Mouse (Mus musculus) adrenal gland, postnatal 25 days (tissue): Measurements from ENCODE around the gene Nhlrc4. TPM values are rescaled to one million over a fixed set of nuclear protein-coding genes. Genes with fewer than 3 reads are reported as not detected.

ENCODE experiments used
- DNase-seq: peaks from one replicate; pipeline ENCODE4 v3.0.0; 2021; ENCODE audit warnings: mixed read lengths
- total RNA-seq: library from RNA; stranded (reverse); gene quantifications from 2 replicates; pipeline ENCODE4 v1.2.3, GENCODE M21; 2021

The Nhlrc4 gene
- total RNA-seq, 1 experiment from 2014 or later, result not detected

GRCm38 (mm10) chr17:25922120-25922519 is 22.6 kb downstream of the Nhlrc4 start:
- no peak for DNase-seq

GRCm38 (mm10) chr17:25919786-25920642 is 24.7 kb downstream of the Nhlrc4 start:
- peak; percentile 100 for DNase-seq

- peak; percentile 50 for DNase-seq
Observed at GRCm38 (mm10) chr17:25919144-25919785, 25.5 kb downstream of the Nhlrc4 start, which contains the start of gene Rab40c. TSS of gene Rab40c (minus strand) at chr17:25919727.

- DNase-seq, result no peak
Observed at GRCm38 (mm10) chr17:25918037-25918750, 26.6 kb downstream of the Nhlrc4 start.

GRCm38 (mm10) chr17:25916931-25917647 is 27.7 kb downstream of the Nhlrc4 start:
- DNase-seq, result peak; percentile 74

- DNase-seq, result no peak
Observed at GRCm38 (mm10) chr17:25914295-25914694, 30.5 kb downstream of the Nhlrc4 start.

GRCm38 (mm10) chr17:25913877-25914275 is 30.9 kb downstream of the Nhlrc4 start:
- no peak for DNase-seq

- DNase-seq, result peak; percentile 62
Observed at GRCm38 (mm10) chr17:25913186-25913876, 31.4 kb downstream of the Nhlrc4 start.

GRCm38 (mm10) chr17:25911816-25912215 is 32.9 kb downstream of the Nhlrc4 start:
- DNase-seq, result peak; percentile 62

GRCm38 (mm10) chr17:25907640-25908039 is 37.1 kb downstream of the Nhlrc4 start:
- DNase-seq, result no peak

- DNase-seq, result no peak
Observed at GRCm38 (mm10) chr17:25903061-25903460, 41.7 kb downstream of the Nhlrc4 start.

GRCm38 (mm10) chr17:25900193-25900592 is 44.6 kb downstream of the Nhlrc4 start:
- DNase-seq, result no peak

GRCm38 (mm10) chr17:25895891-25896290 is 48.9 kb downstream of the Nhlrc4 start:
- DNase-seq, result no peak

- no peak for DNase-seq
Observed at GRCm38 (mm10) chr17:25895415-25895814, 49.3 kb downstream of the Nhlrc4 start.

GRCm38 (mm10) chr17:25893975-25894617 is 50.7 kb downstream of the Nhlrc4 start:
- DNase-seq, result peak; percentile 76

Other genes with a start within 250 kb of the Nhlrc4 start
- gene Gng13, start 227.8 kb downstream of the Nhlrc4 start, total RNA-seq, result not detected in 2 replicates
- gene Chtf18, start 217.5 kb downstream of the Nhlrc4 start, total RNA-seq, result 6.3 and 7.8 TPM in 2 replicates
- gene Rpusd1, start 217.3 kb downstream of the Nhlrc4 start, total RNA-seq, result 14.1 and 14.6 TPM in 2 replicates
- gene Mslnl, start 208.9 kb downstream of the Nhlrc4 start, total RNA-seq, result not detected in 2 replicates
- 2.2 and 3.7 TPM in 2 replicates for gene Msln, start 190.6 kb downstream of the Nhlrc4 start, total RNA-seq
- gene Narfl, start 171.2 kb downstream of the Nhlrc4 start, total RNA-seq, result 31.6 and 31.8 TPM in 2 replicates
- gene Haghl, start 159.3 kb downstream of the Nhlrc4 start, total RNA-seq, result 22.6 and 43.5 TPM in 2 replicates
- not detected in 2 replicates for gene Ccdc78, start 158.4 kb downstream of the Nhlrc4 start, total RNA-seq
- gene Fam173a, start 152.1 kb downstream of the Nhlrc4 start, total RNA-seq, result 84.7 and 102 TPM in 2 replicates
- gene AC134908.4, start 149.3 kb downstream of the Nhlrc4 start, total RNA-seq, result not detected in 2 replicates
- gene Metrn, start 147.8 kb downstream of the Nhlrc4 start, total RNA-seq, result 22.1 and 25.5 TPM in 2 replicates
- gene Fbxl16, start 135.9 kb downstream of the Nhlrc4 start, total RNA-seq, result 35.5 and 40.7 TPM in 2 replicates
- gene Wdr24, start 121.3 kb downstream of the Nhlrc4 start, total RNA-seq, result 24.9 and 25.4 TPM in 2 replicates
- gene Jmjd8, start 116.1 kb downstream of the Nhlrc4 start, total RNA-seq, result 92.9 and 104 TPM in 2 replicates
- 182 and 205 TPM in 2 replicates for gene Stub1, start 111.6 kb downstream of the Nhlrc4 start, total RNA-seq
- 15.4 and 20.2 TPM in 2 replicates for gene Rhbdl1, start 107.7 kb downstream of the Nhlrc4 start, total RNA-seq
- gene Gm20683, start 103.2 kb downstream of the Nhlrc4 start, total RNA-seq, result 12.8 and 26.6 TPM in 2 replicates
- gene Rhot2, start 100.1 kb downstream of the Nhlrc4 start, total RNA-seq, result 124 and 130 TPM in 2 replicates
- 26.7 and 28.0 TPM in 2 replicates for gene Wdr90, start 83.5 kb downstream of the Nhlrc4 start, total RNA-seq
- gene Mcrip2, start 76.2 kb downstream of the Nhlrc4 start, total RNA-seq, result 479 and 493 TPM in 2 replicates
- gene Mettl26, start 69.9 kb downstream of the Nhlrc4 start, total RNA-seq, result 116 and 144 TPM in 2 replicates
- 2.7 and 3.3 TPM in 2 replicates for gene Wfikkn1, start 64.1 kb downstream of the Nhlrc4 start, total RNA-seq
- 33.0 and 36.9 TPM in 2 replicates for gene Rab40c, start 25.2 kb downstream of the Nhlrc4 start, total RNA-seq
- gene Pigq, start within 50 bp of the Nhlrc4 start, total RNA-seq, result 110 and 113 TPM in 2 replicates
- not detected in 2 replicates for gene A930017K11Rik, start 7.6 kb upstream of the Nhlrc4 start, total RNA-seq
- 22.8 and 24.5 TPM in 2 replicates for gene Capn15, start 40.8 kb upstream of the Nhlrc4 start, total RNA-seq
- gene Rab11fip3, start 124.6 kb upstream of the Nhlrc4 start, total RNA-seq, result 22.7 and 25.2 TPM in 2 replicates
- 18.5 and 22.6 TPM in 2 replicates for gene Decr2, start 145.4 kb upstream of the Nhlrc4 start, total RNA-seq
- 2.0 and 4.5 TPM in 2 replicates for gene Nme4, start 150.6 kb upstream of the Nhlrc4 start, total RNA-seq
- gene Tmem8, start 168.3 kb upstream of the Nhlrc4 start, total RNA-seq, result 8.6 and 10.8 TPM in 2 replicates
- gene Mrpl28, start 178.5 kb upstream of the Nhlrc4 start, total RNA-seq, result 80.3 and 83.4 TPM in 2 replicates
- gene Axin1, start 193.7 kb upstream of the Nhlrc4 start, total RNA-seq, result 40.4 and 42.6 TPM in 2 replicates